Mouse (Mus musculus): ENCODE data around the gene Ddr1. TPM values are rescaled to one million over a fixed set of nuclear protein-coding genes. Genes with fewer than 3 reads are reported as not detected.
A peak's percentile ranks its signal among the peaks of the same experiment; 100 is the strongest.
"Not testable (repeated sequence)": the region's sequence is repeated elsewhere in the genome, so short reads cannot be mapped to it uniquely, and the experiment has no call there.

The Ddr1 gene
- polyA plus RNA-seq, 1 experiment = 65.6 TPM

DNA sequence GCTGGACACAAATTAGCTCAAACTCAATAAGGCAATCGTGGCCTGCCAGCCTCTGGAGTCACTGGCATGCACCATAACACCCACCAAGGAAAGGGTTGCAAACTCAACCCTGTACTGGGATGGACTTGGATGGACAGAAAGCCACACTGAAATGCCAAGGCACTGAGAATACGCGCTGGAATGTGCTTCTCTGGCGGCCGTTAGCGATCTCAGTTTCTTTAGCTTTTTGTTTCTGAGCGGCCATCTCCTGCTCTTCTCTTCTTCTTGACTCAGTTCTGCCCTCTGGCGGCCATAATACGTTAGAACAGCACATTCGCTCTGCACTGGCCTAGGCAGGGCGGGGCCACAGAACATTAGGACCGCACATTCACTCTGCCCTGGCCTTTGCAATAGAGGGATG, 33.3 kb upstream of the Ddr1 start:
- Histone ChIP-seq H3K4me3 (no peak overlapping the region), H3K27me3 (ENCODE audit: control insufficient read depth, insufficient read depth, insufficient read length) (no peaks in the 10 kb centered on the region), H3K4me2 (ENCODE audit: low read depth) (peak overlapping the region; percentile 64), H3ac (ENCODE audit: control insufficient read depth, insufficient read length) (no peak overlapping the region), H3K79me2 (ENCODE audit: control insufficient read depth, insufficient read depth) (no peaks in the 10 kb centered on the region), H3K36me3 (ENCODE audit: control insufficient read depth, insufficient read depth) (no peaks in the 10 kb centered on the region)
- TF ChIP-seq POLR2AphosphoS2 (IDR thresholded peaks at IDR 0.05; ENCODE audit: insufficient read length, low read depth) (no peak), REST (IDR thresholded peaks at IDR 0.05; ENCODE audit: insufficient read depth, insufficient read length) (no peak), USF1 (IDR thresholded peaks at IDR 0.05; ENCODE audit: low read depth) (no peak), POLR2A (IDR thresholded peaks at IDR 0.05; ENCODE audit: insufficient read length, low read depth) (no peak), TCF3 (IDR thresholded peaks at IDR 0.05; ENCODE audit: insufficient read length, low read depth) (no peak), E2F4 (IDR thresholded peaks at IDR 0.05; ENCODE audit: insufficient read depth) (no peak), MAX (IDR thresholded peaks at IDR 0.05; ENCODE audit: low read depth) (no peak), MYOG (IDR thresholded peaks at IDR 0.05; ENCODE audit: control insufficient read depth in 1 of 3, insufficient read depth in 1 of 3, insufficient read length in 2 of 3, low read depth in 2 of 3) (no peak), MYOD1 (IDR thresholded peaks at IDR 0.05; ENCODE audit: control insufficient read depth in 1 of 3, insufficient read length in 2 of 3, low read depth in 2 of 3) (no peak), TCF12 (IDR thresholded peaks at IDR 0.05; ENCODE audit: insufficient read depth, poor library complexity, severe bottlenecking) (no peak), CEBPB (IDR thresholded peaks at IDR 0.05; ENCODE audit: insufficient read depth, poor library complexity, severe bottlenecking) (no peak)

GRCm38 (mm10) chr17:35736280-35736960, 32.0 kb upstream of the Ddr1 start:
- H3K4me3 ChIP-seq = no peak overlapping the region
- no peaks in the 10 kb centered on the region for H3K36me3 ChIP-seq (ENCODE audit: control insufficient read depth, insufficient read depth)
- H3K4me2 ChIP-seq (ENCODE audit: low read depth) = no peak overlapping the region
- TF ChIP-seq POLR2AphosphoS2 (IDR thresholded peaks at IDR 0.05; ENCODE audit: insufficient read length, low read depth) (no peak), TCF12 (IDR thresholded peaks at IDR 0.05; ENCODE audit: insufficient read depth, poor library complexity, severe bottlenecking) (no peak)
- H3ac ChIP-seq (ENCODE audit: control insufficient read depth, insufficient read length) = no peak overlapping the region
- no peaks in the 10 kb centered on the region for H3K27me3 ChIP-seq (ENCODE audit: control insufficient read depth, insufficient read depth, insufficient read length)
- no peaks in the 10 kb centered on the region for H3K79me2 ChIP-seq (ENCODE audit: control insufficient read depth, insufficient read depth)

DNA sequence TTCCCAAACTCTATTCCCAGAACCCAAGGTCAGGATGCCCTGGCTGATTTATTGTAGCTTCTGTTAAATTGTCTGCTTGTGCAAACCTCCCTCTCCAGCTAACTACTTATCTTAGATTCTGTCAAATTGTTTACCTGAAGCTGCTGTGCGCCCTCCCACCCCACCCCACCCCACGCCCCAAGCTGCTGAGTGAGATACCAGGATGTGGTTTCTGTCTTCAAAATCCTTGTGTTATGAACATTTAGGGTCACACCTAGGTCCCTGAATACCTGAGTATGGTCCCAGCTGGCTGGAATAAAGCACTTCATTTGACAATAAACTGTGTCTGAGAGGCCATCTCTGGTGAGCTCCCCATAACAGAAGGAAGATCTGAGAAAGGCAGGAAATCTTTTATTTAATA, 30.1 kb upstream of the Ddr1 start:
- H3K27me3 ChIP-seq (ENCODE audit: control insufficient read depth, insufficient read depth, insufficient read length) = no peaks in the 10 kb centered on the region
- H3K4me2 ChIP-seq (ENCODE audit: low read depth) = no peak overlapping the region
- no peak overlapping the region for H3K4me3 ChIP-seq
- no peak overlapping the region for H3ac ChIP-seq (ENCODE audit: control insufficient read depth, insufficient read length)
- TF ChIP-seq SRF (IDR thresholded peaks at IDR 0.05; ENCODE audit: control insufficient read depth, insufficient read length, low read depth) (no peak), USF1 (IDR thresholded peaks at IDR 0.05; ENCODE audit: low read depth) (no peak), MYOG (IDR thresholded peaks at IDR 0.05; ENCODE audit: control insufficient read depth in 1 of 3, insufficient read depth in 1 of 3, insufficient read length in 2 of 3, low read depth in 2 of 3) (no peak), MAX (IDR thresholded peaks at IDR 0.05; ENCODE audit: low read depth) (no peak), TCF3 (IDR thresholded peaks at IDR 0.05; ENCODE audit: insufficient read length, low read depth) (no peak), TCF12 (IDR thresholded peaks at IDR 0.05; ENCODE audit: insufficient read depth, poor library complexity, severe bottlenecking) (no peak), REST (IDR thresholded peaks at IDR 0.05; ENCODE audit: insufficient read depth, insufficient read length) (no peak), POLR2AphosphoS2 (IDR thresholded peaks at IDR 0.05; ENCODE audit: insufficient read length, low read depth) (no peak), POLR2A (IDR thresholded peaks at IDR 0.05; ENCODE audit: insufficient read length, low read depth) (no peak), MYOD1 (IDR thresholded peaks at IDR 0.05; ENCODE audit: control insufficient read depth in 1 of 3, insufficient read length in 2 of 3, low read depth in 2 of 3) (no peak), CEBPB (IDR thresholded peaks at IDR 0.05; ENCODE audit: insufficient read depth, poor library complexity, severe bottlenecking) (no peak), E2F4 (IDR thresholded peaks at IDR 0.05; ENCODE audit: insufficient read depth) (no peak)
- H3K79me2 ChIP-seq (ENCODE audit: control insufficient read depth, insufficient read depth) = no peaks in the 10 kb centered on the region
- H3K36me3 ChIP-seq (ENCODE audit: control insufficient read depth, insufficient read depth) = no peaks in the 10 kb centered on the region

DNA sequence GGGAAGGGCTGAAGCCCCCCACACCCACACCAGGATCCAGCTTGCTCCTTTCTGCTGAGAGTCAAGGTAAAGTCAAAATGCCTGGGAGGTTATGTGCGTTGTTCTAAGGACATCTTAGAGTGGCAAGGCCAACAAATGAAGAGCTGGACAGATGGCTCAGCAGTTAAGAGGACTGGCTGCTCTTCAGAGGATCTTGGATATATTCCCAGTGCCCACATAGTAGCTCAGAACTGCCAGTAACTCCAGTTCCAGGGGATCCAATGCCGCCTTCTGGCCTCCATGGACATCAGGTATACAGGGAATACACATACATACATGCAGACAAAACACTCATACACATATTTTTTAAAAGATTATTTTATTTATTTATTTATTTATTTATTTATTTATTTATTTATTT, 29.0 kb upstream of the Ddr1 start:
- no peak for TF ChIP-seq TCF12 (IDR thresholded peaks at IDR 0.05; ENCODE audit: insufficient read depth, poor library complexity, severe bottlenecking)
- Histone ChIP-seq H3ac (ENCODE audit: control insufficient read depth, insufficient read length) (no peak overlapping the region), H3K4me3 (no peak overlapping the region), H3K4me2 (ENCODE audit: low read depth) (no peak overlapping the region), H3K36me3 (ENCODE audit: control insufficient read depth, insufficient read depth) (no peaks in the 10 kb centered on the region), H3K79me2 (ENCODE audit: control insufficient read depth, insufficient read depth) (no peaks in the 10 kb centered on the region), H3K27me3 (ENCODE audit: control insufficient read depth, insufficient read depth, insufficient read length) (no peaks in the 10 kb centered on the region)

- Histone ChIP-seq H3K27me3 (ENCODE audit: control insufficient read depth, insufficient read depth, insufficient read length) (no peaks in the 10 kb centered on the region), H3K4me2 (ENCODE audit: low read depth) (no peak overlapping the region), H3ac (ENCODE audit: control insufficient read depth, insufficient read length) (no peak overlapping the region), H3K4me3 (no peak overlapping the region), H3K79me2 (ENCODE audit: control insufficient read depth, insufficient read depth) (no peaks in the 10 kb centered on the region), H3K36me3 (ENCODE audit: control insufficient read depth, insufficient read depth) (no peaks in the 10 kb centered on the region)
- TF ChIP-seq MYOG (IDR thresholded peaks at IDR 0.05; ENCODE audit: control insufficient read depth in 1 of 3, insufficient read depth in 1 of 3, insufficient read length in 2 of 3, low read depth in 2 of 3) (peak in 1 of 3 experiments; percentile 27), MYOD1 (IDR thresholded peaks at IDR 0.05; ENCODE audit: control insufficient read depth in 1 of 3, insufficient read length in 2 of 3, low read depth in 2 of 3) (no peak)
These were observed 27.2 kb upstream of the Ddr1 start for GRCm38 (mm10) chr17:35731431-35732145.

DNA sequence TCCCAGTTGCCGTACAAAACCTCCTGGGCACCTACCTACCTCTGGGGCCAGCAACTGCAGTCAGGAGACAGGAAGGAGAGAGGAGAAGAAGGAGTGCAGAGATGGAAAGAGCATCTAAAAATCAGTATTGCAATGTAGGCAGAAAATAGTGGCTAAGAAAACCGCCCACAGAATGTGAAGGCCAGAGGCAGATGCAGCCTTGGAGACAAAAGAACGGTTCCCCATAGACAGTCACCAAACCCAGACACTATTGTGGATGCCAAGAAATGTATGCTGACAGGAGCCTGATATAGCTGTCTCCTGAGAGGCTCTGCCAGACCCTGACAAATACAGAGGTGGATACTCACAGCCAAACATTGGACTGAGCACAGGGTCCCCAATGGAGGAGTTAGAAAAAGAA, 25.7 kb upstream of the Ddr1 start:
- H3K36me3 ChIP-seq (ENCODE audit: control insufficient read depth, insufficient read depth) = not testable (repeated sequence)

More for the DNA sequence above, 25.7 kb upstream of the Ddr1 start:
- not testable (repeated sequence) for H3K27me3 ChIP-seq (ENCODE audit: control insufficient read depth, insufficient read depth, insufficient read length); H3ac ChIP-seq (ENCODE audit: control insufficient read depth, insufficient read length); H3K4me3 ChIP-seq; H3K4me2 ChIP-seq (ENCODE audit: low read depth); H3K79me2 ChIP-seq (ENCODE audit: control insufficient read depth, insufficient read depth)
